Mouse (Mus musculus) embryonic facial prominence, embryonic 11.5 days (tissue): ENCODE data around the gene Ascc1. TPM values are rescaled to one million over a fixed set of nuclear protein-coding genes. Genes with fewer than 3 reads are reported as not detected.
"Not testable (repeated sequence)": the region's sequence is repeated elsewhere in the genome, so short reads cannot be mapped to it uniquely, and the experiment has no call there.

ENCODE experiments used
- ATAC-seq: fragments of 200-750 bp; cut with Nextera tagmentation; replicated peaks from 2 replicates; pipeline ENCODE4 v1.8.0; 2017; ENCODE audit warnings: low read depth; ENCODE audit not compliant: insufficient number of reproducible peaks, low FRiP score, low TSS enrichment
- DNase-seq: peaks from one replicate; pipeline ENCODE4 v3.0.0-alpha.2; 2015; ENCODE audit warnings: low spot score
- H3K27ac ChIP-seq: fragments of 300-500 bp; sonication (generic); replicated peaks from 2 replicates; pipeline ENCODE4 v1.5.1; 2014; ENCODE audit warnings: mild to moderate bottlenecking, low read depth, low read length, control low read depth
- H3K27me3 ChIP-seq: fragments of 300-500 bp; sonication (generic); 2 replicates; pipeline ENCODE4 v1.6.1; 2014; ENCODE audit warnings: mild to moderate bottlenecking, low read length, moderate library complexity, mixed read lengths; ENCODE audit not compliant: control insufficient read depth, insufficient read depth
- H3K36me3 ChIP-seq: fragments of 300-500 bp; sonication (generic); replicated peaks from 2 replicates; pipeline ENCODE4 v1.6.1; 2014; ENCODE audit warnings: low read depth, mild to moderate bottlenecking, low read length, moderate library complexity, mixed read lengths; ENCODE audit not compliant: control insufficient read depth, insufficient read depth
- H3K4me1 ChIP-seq: fragments of 300-500 bp; sonication (generic); 2 replicates; pipeline ENCODE4 v1.6.1; 2014; ENCODE audit warnings: low read length, mixed read lengths; ENCODE audit not compliant: control insufficient read depth, insufficient read depth
- H3K4me2 ChIP-seq: fragments of 300-500 bp; sonication (generic); 2 replicates; pipeline ENCODE4 v1.6.1; 2014; ENCODE audit warnings: low read depth, mild to moderate bottlenecking, control low read depth, low read length, moderate library complexity
- H3K4me3 ChIP-seq: fragments of 300-500 bp; sonication (generic); 2 replicates; pipeline ENCODE4 v1.5.1; 2014; ENCODE audit warnings: low read depth, low read length, control low read depth
- H3K9ac ChIP-seq: fragments of 300-500 bp; sonication (generic); replicated peaks from 2 replicates; pipeline ENCODE4 v1.6.1; 2014; ENCODE audit warnings: mild to moderate bottlenecking, control low read depth, low read length
- H3K9me3 ChIP-seq: fragments of 300-500 bp; sonication (generic); replicated peaks from 2 replicates; pipeline ENCODE4 v1.6.1; 2016; ENCODE audit warnings: mild to moderate bottlenecking, low read length, inconsistent platforms, mixed read lengths; ENCODE audit not compliant: control insufficient read depth
- WGBS: fragments of 180-500 bp; shearing (Covaris S2); extraction: QIAGEN DNeasy Blood & Tissue Kit; methylation state at CpG from one replicate; pipeline ENCODE4 v1.1.7; 2014; 5-methylcytosine and 5-hydroxymethylcytosine counted together
- polyA plus RNA-seq: library from polyadenylated mRNA; unstranded; fragments of >200 nt; fragmentation: Nextera tagmentation; extraction: Ambion mirVana; gene quantifications from 2 replicates; pipeline ENCODE4 v1.2.1, GENCODE M21; 2014

Gene Ascc1
- polyA plus RNA-seq, 1 experiment from 2014 or later: 48.7 TPM

DNA sequence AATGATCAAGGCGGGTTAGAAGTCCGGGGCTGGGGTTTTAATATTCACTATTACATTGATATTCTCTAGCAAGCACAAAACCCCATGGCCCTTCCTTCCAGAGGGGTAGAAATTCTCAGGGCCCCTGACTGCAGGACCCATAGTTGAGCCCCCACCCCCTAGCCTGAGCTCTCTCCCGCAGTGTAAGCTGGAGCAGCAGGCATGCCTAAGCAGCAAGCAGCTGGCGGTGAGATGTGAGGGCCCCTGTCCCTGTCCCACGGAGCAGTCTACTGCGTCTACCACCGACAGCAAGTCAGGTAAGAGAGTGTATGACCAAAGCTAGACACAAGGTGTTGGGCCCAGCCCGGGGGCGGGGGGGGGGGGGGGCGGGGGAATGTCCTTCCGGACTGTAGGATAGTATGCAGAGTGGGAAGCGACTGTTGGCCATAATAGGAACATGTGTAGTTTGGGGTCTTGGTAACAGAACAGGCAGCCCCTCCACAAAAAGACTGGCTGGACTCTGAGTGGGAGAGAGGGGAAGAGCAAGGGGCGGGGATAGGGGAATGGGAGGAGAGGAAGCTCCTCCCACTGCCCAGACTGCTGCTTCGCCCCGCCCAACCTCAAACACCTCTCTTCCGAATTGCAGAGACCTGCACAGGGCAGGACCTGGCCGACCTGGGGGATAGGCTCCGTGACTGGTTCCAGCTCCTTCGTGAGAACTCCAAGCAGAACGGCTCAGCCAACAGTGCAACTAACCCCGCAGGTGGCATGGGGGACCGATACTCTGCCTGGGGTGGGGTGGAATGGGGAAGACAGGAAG lies 123.1 kb downstream of the Ascc1 start:
- H3K27me3 ChIP-seq: no peaks in the 10 kb centered on the region
- H3K36me3 ChIP-seq: no peaks in the 10 kb centered on the region
- H3K9me3 ChIP-seq: no peaks in the 10 kb centered on the region
- no peak overlapping the region for H3K9ac ChIP-seq
- ATAC-seq (peak; percentile 54), DNase-seq (peak; percentile 38)
- H3K4me3 ChIP-seq: no peak overlapping the region
- no peaks in the 10 kb centered on the region for H3K4me1 ChIP-seq
- 27% methylated on average over 19 of the region's 22 CpGs for WGBS
- H3K4me2 ChIP-seq: no peak overlapping the region
- H3K27ac ChIP-seq: no peak overlapping the region

DNA sequence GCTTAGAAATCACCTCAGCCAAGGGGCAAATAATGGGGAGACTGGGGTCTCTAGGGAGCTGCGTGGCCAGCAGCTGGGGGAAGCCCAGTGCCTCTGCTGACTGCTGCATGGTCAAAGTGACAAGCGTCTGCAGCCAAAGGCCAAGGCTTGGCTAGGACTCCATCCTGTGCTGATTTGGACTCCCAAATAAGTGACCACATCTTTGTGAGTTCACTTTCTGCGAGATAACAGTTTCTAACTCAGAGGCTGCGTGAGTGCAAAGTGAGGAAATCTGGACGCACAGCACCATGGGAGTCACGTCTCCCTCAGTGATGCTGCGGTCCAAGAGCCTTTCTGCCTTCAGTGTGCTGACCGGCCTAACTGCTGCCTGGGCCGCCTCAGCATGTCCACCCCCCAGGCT lies 125.7 kb downstream of the Ascc1 start:
- no peak for ATAC-seq
- Histone ChIP-seq H3K4me3 (no peak overlapping the region), H3K9me3 (no peaks in the 10 kb centered on the region), H3K4me2 (no peak overlapping the region), H3K9ac (no peak overlapping the region), H3K27me3 (no peaks in the 10 kb centered on the region), H3K27ac (no peak overlapping the region), H3K4me1 (no peaks in the 10 kb centered on the region), H3K36me3 (no peaks in the 10 kb centered on the region)
- DNase-seq: no peak
- 87% methylated on average over 9 of the region's 9 CpGs for WGBS

DNA sequence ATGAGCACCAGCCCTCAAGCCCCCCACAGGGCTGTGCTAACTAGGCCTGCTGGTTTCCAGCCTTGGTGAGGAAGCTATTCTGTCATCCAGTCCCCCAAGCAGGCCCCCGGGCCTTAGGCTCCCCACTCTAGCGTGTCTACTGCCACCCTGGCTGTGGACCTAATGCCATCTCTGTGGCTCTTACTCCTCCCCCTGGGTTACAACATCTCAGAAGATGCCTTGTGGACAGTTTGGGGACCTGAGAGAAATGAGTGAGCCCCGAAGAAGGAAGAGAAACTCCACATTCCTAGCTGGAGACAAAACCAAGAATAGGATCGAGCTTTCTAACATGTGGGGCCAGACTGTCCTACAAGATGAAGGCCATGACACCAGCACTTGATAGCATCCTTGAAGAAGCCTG lies 127.9 kb downstream of the Ascc1 start:
- no peak for DNase-seq
- Histone ChIP-seq H3K4me1 (peaks cover 7% of the 10 kb centered on the region; the same call in 1 of the 2 replicates), H3K4me2 (no peak overlapping the region), H3K27ac (no peak overlapping the region), H3K9ac (no peak overlapping the region), H3K36me3 (no peaks in the 10 kb centered on the region), H3K27me3 (no peaks in the 10 kb centered on the region), H3K9me3 (no peaks in the 10 kb centered on the region), H3K4me3 (no peak overlapping the region)
- ATAC-seq: no peak
- 79% methylated on average over 4 of the region's 4 CpGs for WGBS

DNA sequence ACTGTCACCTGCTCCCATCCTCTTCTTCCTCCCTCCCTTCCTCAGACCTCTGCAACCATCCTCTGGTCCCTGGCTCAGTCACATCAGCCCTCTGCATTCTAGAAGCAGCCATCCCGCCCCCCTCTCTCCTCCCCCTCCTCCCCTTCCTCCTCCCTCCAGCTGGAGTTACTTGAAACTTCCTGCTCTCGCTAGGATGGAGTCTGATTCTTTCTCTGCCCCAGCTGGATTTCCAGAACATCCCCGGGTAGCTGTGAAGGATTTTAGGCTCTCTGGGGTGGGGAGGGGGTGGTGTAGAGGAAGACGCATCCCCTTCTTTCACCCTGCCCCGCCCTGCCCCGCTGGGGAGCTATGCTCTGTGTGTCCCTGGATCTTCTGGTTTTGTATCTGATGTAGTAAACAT lies 130.9 kb downstream of the Ascc1 start:
- H3K4me2 ChIP-seq: no peak overlapping the region

DNA sequence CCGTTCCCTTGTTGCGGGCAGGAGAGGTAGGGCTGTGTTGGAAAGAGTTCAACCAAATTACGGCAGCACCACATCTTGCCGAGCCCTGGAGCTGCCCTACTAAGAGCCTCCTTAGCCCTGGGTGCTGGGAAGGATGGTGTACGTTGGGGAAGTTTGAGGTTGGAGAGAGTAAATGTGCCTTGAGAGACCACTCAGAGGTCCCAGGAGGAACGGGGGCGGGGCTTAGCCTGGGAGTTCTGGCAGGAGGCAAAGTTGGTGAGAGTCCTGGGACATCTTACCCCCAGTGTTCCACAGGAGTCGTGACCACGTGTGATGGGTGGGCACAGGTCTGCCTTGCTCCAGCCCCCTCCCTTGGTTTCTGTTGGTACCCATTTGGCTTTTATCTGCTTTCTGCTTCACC lies 131.6 kb downstream of the Ascc1 start:
- Histone ChIP-seq H3K9ac (no peak overlapping the region), H3K27me3 (no peaks in the 10 kb centered on the region), H3K27ac (no peak overlapping the region), H3K4me2 (no peak overlapping the region), H3K4me1 (peaks cover 7% of the 10 kb centered on the region; the same call in 1 of the 2 replicates), H3K4me3 (no peak overlapping the region), H3K36me3 (no peaks in the 10 kb centered on the region), H3K9me3 (no peaks in the 10 kb centered on the region)
- no peak for ATAC-seq
- no peak for DNase-seq
- WGBS: 40% methylated on average over 9 of the region's 9 CpGs

More for the DNA sequence above, 130.9 kb downstream of the Ascc1 start:
- Histone ChIP-seq H3K36me3 (no peaks in the 10 kb centered on the region), H3K9ac (peak overlapping the region; percentile 14; the same call in 1 of the 2 replicates), H3K27me3 (no peaks in the 10 kb centered on the region), H3K4me1 (peaks cover 7% of the 10 kb centered on the region; the same call in 1 of the 2 replicates), H3K4me3 (no peak overlapping the region), H3K27ac (no peak overlapping the region), H3K9me3 (no peaks in the 10 kb centered on the region)
- DNase-seq (peak; percentile 64), ATAC-seq (no peak)
- 25% methylated on average over 6 of the region's 6 CpGs for WGBS

GRCm38 (mm10) chr10:60136010-60136409 lies 133.4 kb downstream of the Ascc1 start:
- not testable (repeated sequence) for H3K4me3 ChIP-seq, H3K4me2 ChIP-seq, H3K27me3 ChIP-seq, H3K9ac ChIP-seq, DNase-seq, H3K4me1 ChIP-seq, H3K27ac ChIP-seq, ATAC-seq, H3K36me3 ChIP-seq, H3K9me3 ChIP-seq
- 60% methylated on average over 1 of the region's 1 CpGs for WGBS

DNA sequence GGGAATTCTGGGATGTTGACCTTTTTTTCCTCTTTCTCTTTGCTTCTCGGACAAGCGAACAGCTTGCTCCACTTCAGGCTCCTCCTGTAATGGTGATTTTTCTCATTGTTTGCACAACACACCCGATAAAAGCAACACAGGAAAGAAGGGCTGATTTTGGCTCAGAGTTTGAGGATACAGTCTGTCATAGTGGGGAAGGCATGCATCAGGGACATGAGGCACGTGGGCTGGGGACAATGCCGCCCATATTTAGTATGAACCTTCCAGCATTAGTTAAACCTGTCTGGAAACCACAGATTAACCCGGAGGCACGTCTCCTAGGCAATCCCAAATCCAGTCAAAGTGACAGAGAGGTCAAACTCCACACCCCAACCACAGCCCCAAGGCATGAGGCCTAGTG lies 134.3 kb downstream of the Ascc1 start:
- DNase-seq: no peak
- Histone ChIP-seq H3K36me3 (no peaks in the 10 kb centered on the region), H3K9ac (no peak overlapping the region), H3K4me3 (no peak overlapping the region), H3K27me3 (no peaks in the 10 kb centered on the region), H3K4me2 (no peak overlapping the region), H3K27ac (no peak overlapping the region), H3K9me3 (no peaks in the 10 kb centered on the region), H3K4me1 (peaks cover 7% of the 10 kb centered on the region; the same call in 1 of the 2 replicates)
- ATAC-seq: no peak
- WGBS: 80% methylated on average over 7 of the region's 7 CpGs

DNA sequence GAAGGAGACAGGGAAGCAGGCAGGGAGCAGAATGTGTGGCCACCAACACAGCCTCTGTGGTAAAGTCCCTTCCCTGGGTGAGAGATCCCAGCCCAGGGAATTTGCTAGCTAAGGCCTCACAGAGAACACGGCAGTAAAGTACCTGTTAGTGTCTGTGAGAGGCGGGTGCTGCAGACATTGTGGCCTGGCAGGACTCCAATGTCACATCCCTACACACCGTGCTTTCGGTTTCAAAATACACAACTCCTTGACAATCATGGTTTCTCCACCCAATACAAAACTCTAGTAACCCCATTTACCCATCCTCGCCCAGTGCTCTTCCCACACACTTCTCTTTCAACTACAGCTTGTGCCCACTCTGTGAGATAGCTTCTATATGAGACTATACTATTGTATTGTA lies 136.1 kb downstream of the Ascc1 start:
- DNase-seq (no peak), ATAC-seq (no peak)
- no peak overlapping the region for H3K9ac ChIP-seq
- H3K9me3 ChIP-seq: no peaks in the 10 kb centered on the region
- H3K4me1 ChIP-seq: peaks cover 3% of the 10 kb centered on the region; the same call in 1 of the 2 replicates
- H3K27ac ChIP-seq: no peak overlapping the region
- H3K27me3 ChIP-seq: no peaks in the 10 kb centered on the region
- H3K4me3 ChIP-seq: no peak overlapping the region
- no peaks in the 10 kb centered on the region for H3K36me3 ChIP-seq
- WGBS: 92% methylated on average over 5 of the region's 5 CpGs
- no peak overlapping the region for H3K4me2 ChIP-seq
